Mouse (Mus musculus): Measurements from ENCODE around the gene 4930407I10Rik. TPM values are rescaled to one million over a fixed set of nuclear protein-coding genes. Genes with fewer than 3 reads are reported as not detected.

4930407I10Rik gene
- not detected in 2 replicates for polyA plus RNA-seq (2016; fragmentation: Nextera tagmentation; extraction: Ambion mirVana)

GRCm38 (mm10) chr15:82058719-82059201 lies at the start of gene 4930407I10Rik:
4930407I10Rik (plus strand) TSS chr15:82059151.
- WGBS, result 44% methylated on average over 1 of the region's 1 CpGs
- Histone ChIP-seq H3K4me3 (no peak within 1 kb of the TSS), H3K27ac (ENCODE audit: poor library complexity, severe bottlenecking) (no peak within 1 kb of the TSS), H3K27me3 (replicated peaks) (peaks cover 29% of the 10 kb centered on the region), H3K4me2 (no peak within 1 kb of the TSS), H3K9me3 (replicated peaks) (no peaks in the 10 kb centered on the region), H3K4me1 (replicated peaks) (no peaks in the 10 kb centered on the region), H3K36me3 (no peaks in the 10 kb centered on the region), H3K9ac (no peak within 1 kb of the TSS)
- no peak for ATAC-seq (ENCODE audit: insufficient number of reproducible peaks, low FRiP score)

- 72% methylated on average over 6 of the region's 6 CpGs for WGBS
- Histone ChIP-seq H3K27ac (ENCODE audit: poor library complexity, severe bottlenecking) (no peak overlapping the region), H3K4me1 (replicated peaks) (peaks cover 10% of the 10 kb centered on the region), H3K4me2 (no peak overlapping the region), H3K27me3 (replicated peaks) (no peaks in the 10 kb centered on the region), H3K36me3 (no peaks in the 10 kb centered on the region), H3K4me3 (no peak overlapping the region), H3K9me3 (replicated peaks) (no peaks in the 10 kb centered on the region), H3K9ac (no peak overlapping the region)
- ATAC-seq (ENCODE audit: insufficient number of reproducible peaks, low FRiP score), result no peak
These were observed 47.0 kb upstream of the 4930407I10Rik start for GRCm38 (mm10) chr15:82011947-82012346.

GRCm38 (mm10) chr15:82014745-82015391 lies 44.1 kb upstream of the 4930407I10Rik start:
- no peak for ATAC-seq (ENCODE audit: insufficient number of reproducible peaks, low FRiP score)
- H3K27ac ChIP-seq (ENCODE audit: poor library complexity, severe bottlenecking), result 0 out of 2 replicates have a peak overlapping the region, but pooled peaks have one; percentile 82
- peaks cover 18% of the 10 kb centered on the region for H3K4me1 ChIP-seq (replicated peaks)
- H3K9ac ChIP-seq, result peak overlapping the region; percentile 90
- peak overlapping the region; percentile 78 for H3K4me2 ChIP-seq
- H3K27me3 ChIP-seq (replicated peaks), result no peaks in the 10 kb centered on the region
- WGBS, result 16% methylated on average over 9 of the region's 9 CpGs
- peak overlapping the region; percentile 87 for H3K4me3 ChIP-seq
- H3K9me3 ChIP-seq (replicated peaks), result no peaks in the 10 kb centered on the region
- H3K36me3 ChIP-seq, result peaks cover 11% of the 10 kb centered on the region

- WGBS, result under 1% methylated on average over 39 of the region's 39 CpGs
- peaks cover 16% of the 10 kb centered on the region for H3K36me3 ChIP-seq
- peak overlapping the region; percentile 78 for H3K4me2 ChIP-seq
- H3K9me3 ChIP-seq (replicated peaks), result no peaks in the 10 kb centered on the region
- no peak for ATAC-seq (ENCODE audit: insufficient number of reproducible peaks, low FRiP score)
- H3K4me3 ChIP-seq, result peak overlapping the region; percentile 87
- H3K27me3 ChIP-seq (replicated peaks), result no peaks in the 10 kb centered on the region
- H3K27ac ChIP-seq (ENCODE audit: poor library complexity, severe bottlenecking), result peak overlapping the region; percentile 82
- H3K9ac ChIP-seq, result peak overlapping the region; percentile 90
- H3K4me1 ChIP-seq (replicated peaks), result peaks cover 18% of the 10 kb centered on the region
These were observed 43.4 kb upstream of the 4930407I10Rik start for GRCm38 (mm10) chr15:82015392-82016100.

GRCm38 (mm10) chr15:82016101-82016808 lies 42.7 kb upstream of the 4930407I10Rik start:
- WGBS, result under 1% methylated on average over 52 of the region's 53 CpGs
- Histone ChIP-seq H3K36me3 (peaks cover 18% of the 10 kb centered on the region), H3K4me2 (peak overlapping the region; percentile 78), H3K4me1 (replicated peaks) (peaks cover 18% of the 10 kb centered on the region), H3K27ac (ENCODE audit: poor library complexity, severe bottlenecking) (peak overlapping the region; percentile 82), H3K9ac (peak overlapping the region; percentile 90), H3K27me3 (replicated peaks) (no peaks in the 10 kb centered on the region), H3K4me3 (peak overlapping the region; percentile 87), H3K9me3 (replicated peaks) (no peaks in the 10 kb centered on the region)
- peak; percentile 96 for ATAC-seq (ENCODE audit: insufficient number of reproducible peaks, low FRiP score)

- ATAC-seq (ENCODE audit: insufficient number of reproducible peaks, low FRiP score), result no peak
- Histone ChIP-seq H3K27ac (ENCODE audit: poor library complexity, severe bottlenecking) (peak overlapping the region; percentile 80), H3K4me1 (replicated peaks) (peaks cover 18% of the 10 kb centered on the region), H3K4me3 (peak overlapping the region; percentile 87), H3K9me3 (replicated peaks) (no peaks in the 10 kb centered on the region), H3K4me2 (peak overlapping the region; percentile 78), H3K27me3 (replicated peaks) (no peaks in the 10 kb centered on the region), H3K36me3 (peaks cover 22% of the 10 kb centered on the region), H3K9ac (peak overlapping the region; percentile 90)
- 25% methylated on average over 6 of the region's 6 CpGs for WGBS
These were observed 42.1 kb upstream of the 4930407I10Rik start for GRCm38 (mm10) chr15:82016830-82017229.

- Histone ChIP-seq H3K9ac (no peak overlapping the region), H3K4me2 (no peak overlapping the region), H3K4me3 (no peak overlapping the region)
These were observed 41.5 kb upstream of the 4930407I10Rik start for GRCm38 (mm10) chr15:82017461-82017860.

GRCm38 (mm10) chr15:82019288-82019687 lies 39.7 kb upstream of the 4930407I10Rik start:
- Histone ChIP-seq H3K4me2 (no peak overlapping the region), H3K4me3 (no peak overlapping the region), H3K27me3 (replicated peaks) (no peaks in the 10 kb centered on the region), H3K36me3 (peaks cover 47% of the 10 kb centered on the region), H3K9me3 (replicated peaks) (no peaks in the 10 kb centered on the region), H3K4me1 (replicated peaks) (peaks cover 21% of the 10 kb centered on the region), H3K9ac (no peak overlapping the region; the same call in 1 of the 2 replicates), H3K27ac (ENCODE audit: poor library complexity, severe bottlenecking) (peak overlapping the region; percentile 54)
- 44% methylated on average over 3 of the region's 3 CpGs for WGBS
- ATAC-seq (ENCODE audit: insufficient number of reproducible peaks, low FRiP score), result no peak

More at GRCm38 (mm10) chr15:82017461-82017860, 41.5 kb upstream of the 4930407I10Rik start:
- Histone ChIP-seq H3K9me3 (replicated peaks) (no peaks in the 10 kb centered on the region), H3K4me1 (replicated peaks) (peaks cover 19% of the 10 kb centered on the region), H3K36me3 (peaks cover 29% of the 10 kb centered on the region), H3K27me3 (replicated peaks) (no peaks in the 10 kb centered on the region), H3K27ac (ENCODE audit: poor library complexity, severe bottlenecking) (no peak overlapping the region)
- WGBS, result 85% methylated on average over 4 of the region's 4 CpGs
- no peak for ATAC-seq (ENCODE audit: insufficient number of reproducible peaks, low FRiP score)

GRCm38 (mm10) chr15:82022535-82023088 lies 36.3 kb upstream of the 4930407I10Rik start:
- WGBS, result 76% methylated on average over 13 of the region's 13 CpGs

GRCm38 (mm10) chr15:82023965-82024635 lies 34.9 kb upstream of the 4930407I10Rik start:
- peaks cover 6% of the 10 kb centered on the region for H3K4me1 ChIP-seq (replicated peaks)
- peaks cover 90% of the 10 kb centered on the region for H3K36me3 ChIP-seq
- H3K9ac ChIP-seq, result no peak overlapping the region
- no peak overlapping the region for H3K4me3 ChIP-seq
- ATAC-seq (ENCODE audit: insufficient number of reproducible peaks, low FRiP score), result no peak
- H3K27ac ChIP-seq (ENCODE audit: poor library complexity, severe bottlenecking), result no peak overlapping the region
- no peaks in the 10 kb centered on the region for H3K27me3 ChIP-seq (replicated peaks)
- WGBS, result 83% methylated on average over 6 of the region's 6 CpGs
- H3K9me3 ChIP-seq (replicated peaks), result 0 out of 2 replicates have a peak, but pooled peaks cover 5% of the 10 kb centered on the region
- no peak overlapping the region for H3K4me2 ChIP-seq

More at GRCm38 (mm10) chr15:82022535-82023088, 36.3 kb upstream of the 4930407I10Rik start:
- H3K4me3 ChIP-seq, result no peak overlapping the region
- no peaks in the 10 kb centered on the region for H3K27me3 ChIP-seq (replicated peaks)
- H3K9me3 ChIP-seq (replicated peaks), result 0 out of 2 replicates have a peak, but pooled peaks cover 5% of the 10 kb centered on the region
- H3K27ac ChIP-seq (ENCODE audit: poor library complexity, severe bottlenecking), result 0 out of 2 replicates have a peak overlapping the region, but pooled peaks have one; percentile 30
- peaks cover 80% of the 10 kb centered on the region for H3K36me3 ChIP-seq
- no peak overlapping the region for H3K9ac ChIP-seq
- no peak for ATAC-seq (ENCODE audit: insufficient number of reproducible peaks, low FRiP score)
- H3K4me2 ChIP-seq, result no peak overlapping the region
- peaks cover 9% of the 10 kb centered on the region for H3K4me1 ChIP-seq (replicated peaks)

All from heart, embryonic 12.5 days (tissue).